Mouse (Mus musculus) myocyte (in vitro differentiated cells): ENCODE data around the gene Ank2. TPM values are rescaled to one million over a fixed set of nuclear protein-coding genes. Genes with fewer than 3 reads are reported as not detected.

ENCODE experiments used
- H3K27me3 ChIP-seq: one replicate; pipeline ENCODE4 v1.6.1; 2011; ENCODE audit not compliant: control insufficient read depth, insufficient read depth, insufficient read length
- H3K36me3 ChIP-seq: one replicate; pipeline ENCODE4 v1.6.1; 2011; ENCODE audit not compliant: control insufficient read depth, insufficient read depth
- H3K4me2 ChIP-seq: one replicate; pipeline ENCODE4 v1.6.1; 2011; ENCODE audit warnings: low read depth, control low read depth
- H3K4me3 ChIP-seq: one replicate; pipeline ENCODE4 v1.5.1; 2011; ENCODE audit warnings: mild to moderate bottlenecking, control low read depth, moderate library complexity
- H3K79me2 ChIP-seq: one replicate; pipeline ENCODE4 v1.6.1; 2011; ENCODE audit not compliant: control insufficient read depth, insufficient read depth
- H3ac ChIP-seq: one replicate; pipeline ENCODE4 v1.6.1; 2011; ENCODE audit not compliant: control insufficient read depth, insufficient read length
- CEBPB ChIP-seq: IDR thresholded peaks from 2 replicates; pipeline ENCODE4 v1.6.1; 2011; ENCODE audit warnings: mild to moderate bottlenecking, moderate library complexity; ENCODE audit not compliant: poor library complexity, insufficient read depth, severe bottlenecking
- E2F4 ChIP-seq: IDR thresholded peaks from one replicate; pipeline ENCODE4 v1.6.1; 2011; ENCODE audit warnings: mild to moderate bottlenecking, control low read depth, moderate library complexity; ENCODE audit not compliant: insufficient read depth
- MAX ChIP-seq: IDR thresholded peaks from one replicate; pipeline ENCODE4 v1.6.1; 2011; ENCODE audit warnings: low read depth, mild to moderate bottlenecking, control low read depth
- MYOD1 ChIP-seq, 3 experiments: IDR thresholded peaks; one replicate each; pipeline ENCODE4 v1.6.1; 2011; ENCODE audit warnings: control low read depth in 2 of 3, low read depth in 2 of 3, mild to moderate bottlenecking in 2 of 3, moderate library complexity in 1 of 3; ENCODE audit not compliant: insufficient read length in 2 of 3, control insufficient read depth in 1 of 3
- MYOG ChIP-seq, 3 experiments: IDR thresholded peaks; one replicate each; pipeline ENCODE4 v1.6.1; 2011; ENCODE audit warnings: control low read depth in 2 of 3, low read depth in 2 of 3, mild to moderate bottlenecking in 2 of 3; ENCODE audit not compliant: insufficient read length in 2 of 3, control insufficient read depth in 1 of 3, insufficient read depth in 1 of 3
- POLR2A ChIP-seq: IDR thresholded peaks from one replicate; pipeline ENCODE4 v1.6.1; 2011; ENCODE audit warnings: low read depth, mild to moderate bottlenecking, control low read depth, moderate library complexity; ENCODE audit not compliant: insufficient read length
- POLR2AphosphoS2 ChIP-seq: IDR thresholded peaks from one replicate; pipeline ENCODE4 v1.6.1; 2011; ENCODE audit warnings: low read depth, control low read depth; ENCODE audit not compliant: insufficient read length
- REST ChIP-seq: IDR thresholded peaks from one replicate; pipeline ENCODE4 v1.6.1; 2011; ENCODE audit warnings: mild to moderate bottlenecking, control low read depth, moderate library complexity; ENCODE audit not compliant: insufficient read depth, insufficient read length
- SRF ChIP-seq: IDR thresholded peaks from one replicate; pipeline ENCODE4 v1.6.1; 2011; ENCODE audit warnings: low read depth; ENCODE audit not compliant: control insufficient read depth, insufficient read length
- TCF12 ChIP-seq: IDR thresholded peaks from one replicate; pipeline ENCODE4 v1.6.1; 2011; ENCODE audit warnings: mild to moderate bottlenecking, control low read depth; ENCODE audit not compliant: poor library complexity, insufficient read depth, severe bottlenecking
- TCF3 ChIP-seq: IDR thresholded peaks from one replicate; pipeline ENCODE4 v1.6.1; 2011; ENCODE audit warnings: low read depth, control low read depth; ENCODE audit not compliant: insufficient read length
- USF1 ChIP-seq: IDR thresholded peaks from one replicate; pipeline ENCODE4 v1.6.1; 2011; ENCODE audit warnings: low read depth, mild to moderate bottlenecking, control low read depth, moderate library complexity
- polyA plus RNA-seq: library from polyadenylated mRNA; unstranded; fragments of >200 nt; fragmentation: generic; extraction: Trizol; gene quantifications from one replicate; pipeline ENCODE4 v1.2.1, GENCODE M21; 2012; ENCODE audit warnings: missing spikeins

Gene Ank2
- polyA plus RNA-seq, 1 experiment: 20.2 TPM

GRCm38 (mm10) chr3:126944838-126945237 is 554.3 kb downstream of the Ank2 start:
- Histone ChIP-seq H3K4me2 (no peak overlapping the region), H3K79me2 (no peaks in the 10 kb centered on the region), H3K36me3 (no peaks in the 10 kb centered on the region), H3K27me3 (no peaks in the 10 kb centered on the region), H3K4me3 (no peak overlapping the region), H3ac (no peak overlapping the region)
- no peak for TF ChIP-seq CEBPB
- TF ChIP-seq TCF3: no peak
- TF ChIP-seq E2F4: no peak
- TF ChIP-seq TCF12: no peak
- TF ChIP-seq POLR2AphosphoS2: no peak
- no peak for TF ChIP-seq MYOG (IDR thresholded peaks at IDR 0.05; ENCODE audit: control insufficient read depth in 1 of 3, insufficient read depth in 1 of 3, insufficient read length in 2 of 3, low read depth in 2 of 3)
- no peak for TF ChIP-seq USF1
- no peak for TF ChIP-seq REST
- TF ChIP-seq MYOD1 (IDR thresholded peaks at IDR 0.05; ENCODE audit: control insufficient read depth in 1 of 3, insufficient read length in 2 of 3, low read depth in 2 of 3): no peak
- no peak for TF ChIP-seq MAX
- no peak for TF ChIP-seq SRF
- no peak for TF ChIP-seq POLR2A

- H3ac ChIP-seq: no peak overlapping the region
- H3K4me3 ChIP-seq: no peak overlapping the region
- H3K36me3 ChIP-seq: no peaks in the 10 kb centered on the region
- no peaks in the 10 kb centered on the region for H3K27me3 ChIP-seq
- no peak for TF ChIP-seq USF1
- H3K4me2 ChIP-seq: no peak overlapping the region
- H3K79me2 ChIP-seq: no peaks in the 10 kb centered on the region
Observed at GRCm38 (mm10) chr3:126944081-126944480, 555.1 kb downstream of the Ank2 start.

GRCm38 (mm10) chr3:126940452-126940851 is 558.7 kb downstream of the Ank2 start:
- H3K4me2 ChIP-seq: no peak overlapping the region
- no peak overlapping the region for H3K4me3 ChIP-seq
- no peaks in the 10 kb centered on the region for H3K36me3 ChIP-seq
- H3K27me3 ChIP-seq: no peaks in the 10 kb centered on the region
- no peak overlapping the region for H3ac ChIP-seq
- TF ChIP-seq POLR2AphosphoS2: no peak
- TF ChIP-seq MAX: no peak
- TF ChIP-seq REST: no peak
- no peak for TF ChIP-seq E2F4
- no peak for TF ChIP-seq CEBPB
- no peak for TF ChIP-seq USF1
- TF ChIP-seq POLR2A: no peak
- no peak for TF ChIP-seq SRF
- TF ChIP-seq MYOG (IDR thresholded peaks at IDR 0.05; ENCODE audit: control insufficient read depth in 1 of 3, insufficient read depth in 1 of 3, insufficient read length in 2 of 3, low read depth in 2 of 3): no peak
- TF ChIP-seq TCF12: no peak
- TF ChIP-seq MYOD1 (IDR thresholded peaks at IDR 0.05; ENCODE audit: control insufficient read depth in 1 of 3, insufficient read length in 2 of 3, low read depth in 2 of 3): no peak
- no peak for TF ChIP-seq TCF3
- H3K79me2 ChIP-seq: no peaks in the 10 kb centered on the region

DNA sequence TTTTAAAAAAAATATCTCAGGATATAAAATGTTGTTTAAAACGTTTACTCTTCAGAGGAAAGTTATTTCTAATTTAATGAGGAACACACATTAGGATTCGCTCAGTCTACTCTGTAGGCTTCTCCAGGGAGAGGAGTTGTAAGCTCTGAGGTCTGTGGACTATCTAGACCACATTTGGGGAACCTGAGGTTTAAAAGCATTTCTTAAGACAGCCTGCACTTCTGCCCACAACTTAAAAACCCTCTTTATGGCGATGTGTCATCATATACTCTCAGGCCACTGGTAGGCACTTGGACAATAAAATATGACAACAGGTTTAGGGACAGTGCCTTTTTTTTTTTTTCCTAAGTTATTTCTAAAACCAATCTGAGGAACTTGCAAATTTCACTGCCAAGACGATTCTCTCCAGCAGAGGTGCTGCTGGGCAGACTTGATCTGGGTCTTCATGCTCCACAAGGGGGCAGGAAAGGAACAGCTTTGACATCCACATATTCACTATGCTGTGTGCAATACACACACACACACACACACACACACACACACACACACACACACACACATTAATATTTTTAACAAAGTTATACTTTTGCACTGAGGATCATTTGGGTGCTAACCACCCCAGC is 567.2 kb downstream of the Ank2 start:
- Histone ChIP-seq H3K4me3 (no peak overlapping the region), H3K36me3 (peaks cover 6% of the 10 kb centered on the region), H3K79me2 (no peaks in the 10 kb centered on the region), H3ac (no peak overlapping the region), H3K4me2 (no peak overlapping the region), H3K27me3 (no peaks in the 10 kb centered on the region)
- no peak for TF ChIP-seq MAX
- no peak for TF ChIP-seq POLR2A
- no peak for TF ChIP-seq TCF12
- no peak for TF ChIP-seq USF1
- no peak for TF ChIP-seq SRF
- no peak for TF ChIP-seq TCF3
- TF ChIP-seq MYOG (IDR thresholded peaks at IDR 0.05; ENCODE audit: control insufficient read depth in 1 of 3, insufficient read depth in 1 of 3, insufficient read length in 2 of 3, low read depth in 2 of 3): no peak
- no peak for TF ChIP-seq REST
- no peak for TF ChIP-seq POLR2AphosphoS2
- no peak for TF ChIP-seq CEBPB
- no peak for TF ChIP-seq MYOD1 (IDR thresholded peaks at IDR 0.05; ENCODE audit: control insufficient read depth in 1 of 3, insufficient read length in 2 of 3, low read depth in 2 of 3)

DNA sequence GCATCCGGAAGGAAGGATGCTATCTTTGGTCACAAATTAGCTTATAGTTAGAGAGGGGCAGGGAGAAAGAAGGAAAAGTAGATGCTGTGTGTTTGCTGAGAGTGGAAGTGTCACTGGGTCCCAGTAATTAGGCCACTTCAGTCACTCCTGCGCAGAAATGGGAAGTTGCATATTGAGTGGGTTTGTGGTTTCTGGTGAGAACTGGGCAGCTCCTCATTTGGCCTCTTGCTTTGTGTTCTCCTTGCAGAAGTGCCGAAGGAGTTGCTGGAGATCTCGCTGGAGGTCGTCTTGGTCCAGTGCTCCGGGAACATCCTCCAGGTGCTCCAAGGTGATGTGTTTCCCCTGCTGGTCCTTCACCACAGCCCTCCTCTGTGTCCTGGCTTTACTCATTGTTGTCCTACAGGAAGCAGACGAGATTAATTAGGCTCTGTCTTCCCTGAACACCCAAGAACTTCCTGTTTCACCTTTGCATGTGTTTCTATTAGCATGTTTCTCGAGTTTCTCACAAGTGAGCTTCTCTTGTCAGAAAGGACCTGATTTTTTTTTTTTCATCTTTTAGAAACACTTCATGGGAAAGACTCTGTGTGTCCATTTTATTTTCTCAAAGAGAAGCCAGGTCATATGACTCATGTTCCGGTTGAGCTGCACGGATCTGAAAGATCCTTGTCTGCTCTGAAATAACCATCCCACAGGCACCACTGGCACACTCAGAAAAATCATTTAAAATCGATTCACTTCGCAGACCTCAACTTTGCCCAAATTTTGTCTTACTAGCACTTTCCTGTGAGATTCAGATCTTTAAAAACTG is 575.4 kb downstream of the Ank2 start:
- no peak overlapping the region for H3K4me2 ChIP-seq
- H3K4me3 ChIP-seq: no peak overlapping the region
- H3K79me2 ChIP-seq: no peaks in the 10 kb centered on the region
- H3ac ChIP-seq: no peak overlapping the region
- no peaks in the 10 kb centered on the region for H3K27me3 ChIP-seq
- H3K36me3 ChIP-seq: no peaks in the 10 kb centered on the region
- TF ChIP-seq MAX (no peak), TCF3 (no peak), POLR2A (no peak), SRF (no peak), MYOD1 (IDR thresholded peaks at IDR 0.05; ENCODE audit: control insufficient read depth in 1 of 3, insufficient read length in 2 of 3, low read depth in 2 of 3) (no peak), CEBPB (no peak), POLR2AphosphoS2 (no peak)
